Mouse (Mus musculus): ENCODE measurements around the gene Adprh.

DNA sequence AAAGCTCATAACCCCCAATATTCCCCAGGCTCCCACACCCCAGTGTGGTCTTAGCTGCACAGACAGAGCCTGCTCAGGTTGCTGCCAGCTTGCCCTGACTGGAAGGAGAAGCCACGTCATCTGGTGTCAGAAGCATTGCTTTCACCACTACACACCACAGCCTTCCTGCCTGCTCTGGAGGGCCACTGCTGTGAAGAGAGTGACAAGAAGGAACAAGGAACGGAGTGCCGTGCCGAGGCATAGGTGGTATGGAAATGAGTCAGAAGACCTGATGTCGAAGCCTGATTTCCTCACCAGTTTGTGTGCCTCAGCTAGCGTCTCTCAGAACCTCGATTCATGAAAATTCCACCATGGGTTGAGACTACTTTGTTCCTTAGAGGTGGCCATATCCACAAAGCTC is 48.9 kb downstream of the Adprh start:
- no peak for TF ChIP-seq HCFC1 (IDR thresholded peaks at IDR 0.05; ENCODE audit: borderline replicate concordance, insufficient read depth, low read length)
- TF ChIP-seq ZNF384 (IDR thresholded peaks at IDR 0.05; ENCODE audit: low read depth, low read length), result no peak
- TF ChIP-seq MAFK (IDR thresholded peaks at IDR 0.05; ENCODE audit: insufficient read depth, low read depth, low read length), result no peak
- no peak for TF ChIP-seq ZC3H11A (IDR thresholded peaks at IDR 0.05; ENCODE audit: borderline replicate concordance, low read depth, low read length)

Measured in ES-E14 (cell line).